Mouse (Mus musculus) liver, embryonic 15.5 days (tissue): ENCODE data around the gene Aknad1. TPM values are rescaled to one million over a fixed set of nuclear protein-coding genes. Genes with fewer than 3 reads are reported as not detected.

Experiments
- ATAC-seq: fragments of 200-750 bp; cut with Nextera tagmentation; 2 replicates; pipeline ENCODE4 v1.8.0; 2017; ENCODE audit warnings: moderate number of reproducible peaks, mild to moderate bottlenecking, moderate library complexity; ENCODE audit not compliant: insufficient read depth
- H3K27ac ChIP-seq: fragments of 300-500 bp; sonication (generic); replicated peaks from 2 replicates; pipeline ENCODE4 v1.5.1; 2015; ENCODE audit warnings: mild to moderate bottlenecking, inconsistent platforms
- H3K27me3 ChIP-seq: fragments of 300-500 bp; sonication (generic); 2 replicates; pipeline ENCODE4 v1.6.1; 2015; ENCODE audit warnings: mild to moderate bottlenecking, inconsistent platforms
- H3K36me3 ChIP-seq: fragments of 300-500 bp; sonication (generic); replicated peaks from 2 replicates; pipeline ENCODE4 v1.6.1; 2015; ENCODE audit warnings: moderate library complexity, mild to moderate bottlenecking, inconsistent platforms
- H3K4me1 ChIP-seq: fragments of 300-500 bp; sonication (generic); replicated peaks from 2 replicates; pipeline ENCODE4 v1.6.1; 2015; ENCODE audit warnings: inconsistent platforms
- H3K4me2 ChIP-seq: fragments of 300-500 bp; sonication (generic); 2 replicates; pipeline ENCODE4 v1.6.1; 2015; ENCODE audit warnings: moderate library complexity, mild to moderate bottlenecking, inconsistent platforms
- H3K4me3 ChIP-seq: fragments of 300-500 bp; sonication (generic); replicated peaks from 2 replicates; pipeline ENCODE4 v1.5.1; 2015; ENCODE audit warnings: mild to moderate bottlenecking, inconsistent platforms
- H3K9ac ChIP-seq: fragments of 300-500 bp; sonication (generic); 2 replicates; pipeline ENCODE4 v1.6.1; 2015; ENCODE audit warnings: moderate library complexity, mild to moderate bottlenecking, inconsistent platforms
- H3K9me3 ChIP-seq: fragments of 300-500 bp; sonication (generic); replicated peaks from 2 replicates; pipeline ENCODE4 v1.6.1; 2016; ENCODE audit warnings: inconsistent platforms
- WGBS: fragments of 180-500 bp; shearing (Covaris S2); methylation state at CpG from one replicate; pipeline ENCODE4 v1.1.7; 2015; ENCODE audit warnings: mixed read lengths; ENCODE audit not compliant: insufficient replicate concordance; 5-methylcytosine and 5-hydroxymethylcytosine counted together
- polyA plus RNA-seq: library from polyadenylated mRNA; unstranded; fragments of >200 nt; fragmentation: Nextera tagmentation; extraction: Ambion mirVana; gene quantifications from 2 replicates; pipeline ENCODE4 v1.2.1, GENCODE M21; 2015

Aknad1 gene
- polyA plus RNA-seq, 1 experiment from 2014 or later: 0.52 TPM

DNA sequence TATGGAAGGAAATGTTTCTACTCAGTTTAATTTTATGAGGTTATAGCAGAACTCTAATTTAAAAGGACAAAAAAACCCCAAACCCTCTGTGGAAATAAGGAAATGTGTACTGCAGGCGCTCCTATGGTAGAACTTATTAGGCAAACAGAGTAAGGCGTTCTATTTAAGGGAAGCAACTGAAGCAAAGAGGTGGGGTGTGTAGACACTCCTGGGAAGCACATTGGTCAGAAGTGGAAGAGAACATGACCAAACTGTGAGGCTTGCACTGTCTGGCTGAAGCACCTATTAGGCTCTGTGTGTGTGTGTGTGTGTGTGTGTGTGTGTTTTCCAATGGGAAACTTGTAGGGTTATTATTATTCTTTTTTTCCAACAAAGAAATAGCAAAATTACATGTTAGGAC, 20.1 kb upstream of the Aknad1 start:
- no peak overlapping the region for H3K27ac ChIP-seq
- peaks cover 60% of the 10 kb centered on the region for H3K4me1 ChIP-seq
- peak overlapping the region; percentile 96; the same call in 1 of the 2 replicates for H3K4me3 ChIP-seq
- H3K9ac ChIP-seq: no peak overlapping the region
- H3K27me3 ChIP-seq: no peaks in the 10 kb centered on the region
- 59% methylated on average over 2 of the region's 2 CpGs for WGBS
- H3K36me3 ChIP-seq: peaks cover 4% of the 10 kb centered on the region; the same call in 1 of the 2 replicates
- no peak for ATAC-seq
- no peaks in the 10 kb centered on the region for H3K9me3 ChIP-seq
- H3K4me2 ChIP-seq: peak overlapping the region; percentile 80

DNA sequence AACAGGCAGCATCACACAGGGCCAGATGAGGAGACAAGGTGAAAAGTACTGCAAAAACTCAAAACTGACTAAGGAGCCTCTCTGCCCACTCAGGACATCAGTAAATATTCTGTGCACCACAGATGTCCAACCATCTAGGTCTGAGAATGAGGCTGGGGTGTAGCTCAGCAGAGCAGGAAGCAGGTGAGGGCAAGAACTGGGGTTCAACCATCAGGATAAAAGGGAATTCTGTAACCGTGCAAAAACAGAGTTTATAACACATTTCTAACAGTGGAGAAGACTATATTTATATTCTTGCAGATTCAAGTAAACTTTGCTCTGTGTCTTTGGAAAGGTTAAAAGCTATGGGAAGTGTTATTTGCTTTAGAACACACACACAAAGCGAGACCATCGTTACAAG, 19.7 kb upstream of the Aknad1 start:
- Histone ChIP-seq H3K4me1 (peaks cover 59% of the 10 kb centered on the region), H3K4me2 (peak overlapping the region; percentile 80), H3K27ac (no peak overlapping the region), H3K9me3 (no peaks in the 10 kb centered on the region), H3K36me3 (peaks cover 4% of the 10 kb centered on the region; the same call in 1 of the 2 replicates), H3K27me3 (no peaks in the 10 kb centered on the region), H3K9ac (0 out of 2 replicates have a peak overlapping the region, but pooled peaks have one; percentile 98), H3K4me3 (peak overlapping the region; percentile 96)
- 51% methylated on average over 3 of the region's 3 CpGs for WGBS
- ATAC-seq: no peak

DNA sequence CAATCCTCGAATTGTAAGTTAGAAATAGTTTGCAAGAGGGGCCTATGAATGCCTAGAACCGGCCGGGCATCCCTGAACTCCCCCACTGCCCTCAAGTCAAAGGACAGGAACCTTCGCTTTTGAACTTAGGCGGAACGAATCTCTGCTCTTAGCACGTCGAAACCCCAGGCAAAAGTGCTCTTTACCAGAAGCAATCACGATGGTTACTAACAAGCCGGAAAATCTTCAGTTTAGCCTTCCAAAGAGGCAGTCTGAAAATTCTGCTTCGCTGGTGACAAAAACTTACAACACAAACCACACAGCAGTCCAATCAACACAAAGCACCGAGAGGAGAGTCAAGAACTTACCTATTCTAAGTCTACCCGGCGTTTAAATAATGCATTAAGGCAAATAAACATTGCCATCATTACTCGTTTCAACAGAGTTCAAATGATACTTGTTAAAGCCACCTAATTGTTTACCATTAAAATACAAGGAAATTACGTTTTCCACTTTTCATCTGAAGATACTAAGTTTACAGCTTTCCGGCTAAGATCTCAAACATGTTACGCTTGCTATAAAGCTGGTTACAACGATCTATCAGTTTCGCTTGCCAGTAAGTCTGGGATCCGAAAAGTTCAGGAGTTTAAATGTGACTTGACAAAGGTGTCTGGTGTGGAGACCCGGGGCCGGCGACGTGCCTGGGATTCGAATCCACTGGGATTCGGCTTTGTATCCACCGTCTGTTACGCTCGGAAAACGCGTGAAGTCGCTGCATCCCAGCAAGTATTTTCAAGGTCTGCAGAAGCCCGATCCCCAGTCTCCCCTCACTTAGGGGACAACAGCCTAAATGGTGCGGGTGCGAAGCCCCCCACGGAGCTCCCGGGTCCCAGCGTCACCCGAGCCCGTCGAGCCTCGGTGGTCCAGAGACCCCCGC, 18.1 kb upstream of the Aknad1 start:
- Histone ChIP-seq H3K9me3 (no peaks in the 10 kb centered on the region; the same call in 1 of the 2 replicates), H3K4me2 (peak overlapping the region; percentile 80), H3K36me3 (peaks cover 4% of the 10 kb centered on the region; the same call in 1 of the 2 replicates), H3K27ac (peak overlapping the region; percentile 91), H3K4me3 (peak overlapping the region; percentile 96), H3K27me3 (peaks cover 5% of the 10 kb centered on the region), H3K4me1 (peaks cover 46% of the 10 kb centered on the region), H3K9ac (peak overlapping the region; percentile 98)
- no peak for ATAC-seq
- 1% methylated on average over 44 of the region's 44 CpGs for WGBS

DNA sequence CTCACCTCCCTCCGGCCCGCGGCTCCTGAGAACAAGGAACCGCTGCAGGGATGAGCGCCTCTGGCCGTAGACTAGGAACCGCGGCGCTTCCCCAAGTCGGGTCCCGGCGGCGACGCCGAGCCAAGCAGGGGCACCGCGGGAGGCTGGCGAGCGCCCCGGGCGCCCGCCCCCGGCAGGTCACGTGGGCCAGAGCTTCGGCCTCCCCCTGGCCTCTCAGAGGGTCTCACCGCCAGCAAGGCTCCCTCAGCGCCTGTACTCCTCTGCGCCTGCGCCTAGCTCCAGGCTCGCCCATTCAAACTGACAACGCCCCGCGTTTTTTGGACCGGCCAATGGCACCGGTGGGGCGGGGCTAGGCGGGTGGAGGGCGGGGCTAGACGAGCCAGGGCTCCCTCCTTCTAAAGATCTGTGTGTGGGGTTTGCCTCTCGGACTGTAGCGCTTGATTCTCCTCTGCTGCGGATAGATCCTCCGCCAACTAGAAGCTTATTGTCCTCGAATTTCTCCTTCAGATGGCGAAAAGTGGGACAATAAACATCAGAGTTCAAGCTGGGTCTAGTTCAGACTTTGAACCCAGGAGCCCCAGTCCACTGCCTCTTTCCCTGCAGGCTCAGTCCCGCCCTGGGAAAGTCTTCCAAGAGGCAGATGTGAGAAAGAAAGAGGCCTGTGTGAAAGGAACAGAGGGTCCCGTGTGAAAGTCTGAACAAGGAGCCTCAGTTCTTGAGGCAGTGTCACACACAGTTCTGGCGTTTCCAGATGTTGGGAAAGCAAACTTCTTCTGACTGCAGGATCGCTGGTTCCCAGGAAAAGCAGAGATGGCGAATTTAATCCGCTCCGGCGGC, 17.2 kb upstream of the Aknad1 start, which contains the start of gene Gpsm2:
TSS of gene Gpsm2 (minus strand) at position 274 of the 837 bp plus-strand sequence.
- peak within 1 kb of the TSS; percentile 98 for H3K9ac ChIP-seq
- WGBS: 6% methylated on average over 53 of the region's 53 CpGs

DNA sequence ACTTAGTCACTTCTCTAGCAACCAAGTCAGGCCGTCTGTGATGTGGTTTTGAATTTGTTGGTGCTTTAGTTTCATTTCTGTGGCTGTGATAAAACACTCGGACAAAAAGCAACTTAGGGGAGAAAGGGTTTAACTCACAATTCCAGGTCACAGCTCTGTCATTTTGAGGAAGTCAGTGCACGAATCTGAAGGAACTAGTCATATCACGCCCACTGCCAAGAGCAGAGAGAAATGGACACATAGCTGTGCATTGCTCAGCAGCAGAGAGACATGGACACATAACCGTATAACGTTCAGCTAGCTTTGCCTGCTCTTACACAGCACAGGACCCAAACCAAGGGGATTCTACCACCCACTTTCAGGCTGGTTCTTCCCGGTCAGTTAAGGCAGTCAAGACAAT, 13.0 kb upstream of the Aknad1 start:
- ATAC-seq: no peak
- no peak overlapping the region for H3K4me2 ChIP-seq
- WGBS: 66% methylated on average over 7 of the region's 7 CpGs
- H3K4me3 ChIP-seq: no peak overlapping the region
- H3K27ac ChIP-seq: no peak overlapping the region
- H3K9ac ChIP-seq: no peak overlapping the region
- no peaks in the 10 kb centered on the region; the same call in 1 of the 2 replicates for H3K9me3 ChIP-seq
- H3K36me3 ChIP-seq: no peaks in the 10 kb centered on the region
- peaks cover 22% of the 10 kb centered on the region for H3K4me1 ChIP-seq
- H3K27me3 ChIP-seq: peaks cover 5% of the 10 kb centered on the region

More for the DNA sequence above, 17.2 kb upstream of the Aknad1 start, which contains the start of gene Gpsm2:
- H3K27ac ChIP-seq: peak within 1 kb of the TSS; percentile 91
- peaks cover 43% of the 10 kb centered on the region for H3K4me1 ChIP-seq
- H3K9me3 ChIP-seq: no peaks in the 10 kb centered on the region; the same call in 1 of the 2 replicates
- H3K4me2 ChIP-seq: peak within 1 kb of the TSS; percentile 80
- no peaks in the 10 kb centered on the region for H3K36me3 ChIP-seq
- peak within 1 kb of the TSS; percentile 96 for H3K4me3 ChIP-seq
- H3K27me3 ChIP-seq: peaks cover 5% of the 10 kb centered on the region
- peak; percentile 97 for ATAC-seq

DNA sequence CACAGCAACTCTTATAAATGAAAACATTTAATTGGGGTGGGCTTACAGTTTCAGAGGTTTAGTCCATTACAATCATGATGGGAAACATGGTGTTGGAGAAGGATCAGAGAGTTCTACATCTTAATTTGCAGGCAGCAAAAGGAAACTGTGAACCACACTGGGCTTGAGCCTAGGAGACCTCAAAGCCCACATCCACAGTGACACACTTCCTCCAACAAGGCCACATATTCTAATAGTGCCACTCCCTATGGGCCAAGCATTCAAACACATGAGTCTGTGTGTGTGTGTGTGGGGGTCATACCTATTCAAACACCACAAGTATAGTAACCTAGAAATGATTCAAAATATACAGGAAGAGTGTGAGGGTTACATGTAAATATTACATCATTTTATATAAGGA, 12.1 kb upstream of the Aknad1 start:
- no peak overlapping the region for H3K9ac ChIP-seq
- no peaks in the 10 kb centered on the region; the same call in 1 of the 2 replicates for H3K9me3 ChIP-seq
- no peak overlapping the region for H3K4me3 ChIP-seq
- no peak for ATAC-seq
- H3K4me1 ChIP-seq: peaks cover 21% of the 10 kb centered on the region
- H3K4me2 ChIP-seq: no peak overlapping the region
- no peak overlapping the region for H3K27ac ChIP-seq
- H3K27me3 ChIP-seq: peaks cover 11% of the 10 kb centered on the region
- H3K36me3 ChIP-seq: no peaks in the 10 kb centered on the region

DNA sequence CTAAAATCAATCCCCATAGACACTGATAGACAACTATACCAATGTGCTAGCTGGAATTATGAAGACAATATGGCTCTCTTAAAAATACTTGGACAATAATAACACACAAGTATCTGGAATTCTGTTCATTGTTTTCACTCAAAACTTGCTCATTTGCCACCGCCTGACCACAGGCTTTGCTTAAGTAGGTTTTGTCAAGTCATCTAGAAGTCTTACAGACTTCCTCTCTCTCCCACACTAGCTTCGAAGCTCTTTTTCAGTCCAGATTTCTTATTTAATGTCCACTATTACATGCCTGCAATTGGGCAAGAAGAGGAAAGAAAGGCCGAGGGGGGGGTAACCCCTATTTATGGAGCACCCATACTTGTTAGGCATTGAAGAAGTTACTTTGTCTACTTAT, 11.7 kb upstream of the Aknad1 start:
- H3K36me3 ChIP-seq: no peaks in the 10 kb centered on the region
- ATAC-seq: no peak
- no peaks in the 10 kb centered on the region; the same call in 1 of the 2 replicates for H3K9me3 ChIP-seq
- no peak overlapping the region for H3K27ac ChIP-seq
- peaks cover 17% of the 10 kb centered on the region for H3K4me1 ChIP-seq
- H3K9ac ChIP-seq: no peak overlapping the region
- no peak overlapping the region for H3K4me3 ChIP-seq
- peaks cover 15% of the 10 kb centered on the region for H3K27me3 ChIP-seq
- WGBS: 44% methylated on average over 3 of the region's 3 CpGs
- no peak overlapping the region for H3K4me2 ChIP-seq

DNA sequence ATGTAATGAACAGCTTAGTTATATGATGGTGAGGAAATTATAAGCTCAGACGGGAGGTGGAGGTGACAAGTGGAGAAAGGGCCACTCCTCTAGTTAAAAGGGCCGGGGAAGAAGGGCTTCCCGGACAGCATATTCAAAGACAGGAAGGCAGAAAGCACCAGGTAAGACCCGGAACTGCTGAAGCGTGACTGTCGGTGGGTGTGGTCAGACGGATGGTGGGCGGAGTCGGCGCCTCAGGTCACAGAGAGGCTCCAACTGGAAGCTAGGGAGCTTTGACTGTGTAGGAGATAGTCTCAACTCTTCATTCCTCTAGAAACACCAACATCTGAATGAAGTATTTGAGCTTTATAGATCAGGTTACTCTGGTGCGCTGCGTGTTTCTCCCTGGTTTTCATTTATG, 9.1 kb upstream of the Aknad1 start:
- peaks cover 25% of the 10 kb centered on the region for H3K27me3 ChIP-seq
- no peaks in the 10 kb centered on the region for H3K36me3 ChIP-seq
- peak overlapping the region; percentile 43; the same call in 1 of the 2 replicates for H3K9ac ChIP-seq
- 26% methylated on average over 12 of the region's 12 CpGs for WGBS
- H3K27ac ChIP-seq: no peak overlapping the region
- peak overlapping the region; percentile 28; the same call in 1 of the 2 replicates for H3K4me3 ChIP-seq
- H3K4me1 ChIP-seq: peaks cover 13% of the 10 kb centered on the region
- peak; percentile 77 for ATAC-seq
- H3K9me3 ChIP-seq: no peaks in the 10 kb centered on the region; the same call in 1 of the 2 replicates
- peak overlapping the region; percentile 58 for H3K4me2 ChIP-seq

DNA sequence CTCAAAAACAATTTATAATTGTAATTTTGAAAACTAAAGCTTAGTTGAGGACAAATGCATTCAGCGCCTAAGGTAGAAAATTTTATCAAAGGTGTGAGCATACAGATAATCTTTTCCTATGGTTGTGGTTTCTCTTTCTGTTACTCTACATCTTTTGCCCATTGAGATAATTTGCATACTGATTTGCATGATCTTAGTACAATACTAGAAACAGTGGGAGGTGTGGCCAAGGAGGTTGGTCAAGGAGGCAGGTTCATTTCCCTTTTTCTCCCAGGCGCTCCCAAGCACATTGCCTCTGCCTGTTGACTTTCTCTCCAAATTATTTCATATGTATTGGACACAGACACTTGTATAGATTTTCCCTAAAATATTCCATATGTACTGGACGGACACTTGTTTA, 1.7 kb upstream of the Aknad1 start:
- H3K4me3 ChIP-seq: no peak overlapping the region
- H3K9me3 ChIP-seq: no peaks in the 10 kb centered on the region
- no peaks in the 10 kb centered on the region for H3K36me3 ChIP-seq
- no peak for ATAC-seq
- H3K4me2 ChIP-seq: no peak overlapping the region
- peaks cover 53% of the 10 kb centered on the region for H3K27me3 ChIP-seq
- H3K27ac ChIP-seq: no peak overlapping the region
- no peak overlapping the region for H3K9ac ChIP-seq
- 0 out of 2 replicates have a peak, but pooled peaks cover under 1% of the 10 kb centered on the region for H3K4me1 ChIP-seq
- 54% methylated on average over 3 of the region's 3 CpGs for WGBS

DNA sequence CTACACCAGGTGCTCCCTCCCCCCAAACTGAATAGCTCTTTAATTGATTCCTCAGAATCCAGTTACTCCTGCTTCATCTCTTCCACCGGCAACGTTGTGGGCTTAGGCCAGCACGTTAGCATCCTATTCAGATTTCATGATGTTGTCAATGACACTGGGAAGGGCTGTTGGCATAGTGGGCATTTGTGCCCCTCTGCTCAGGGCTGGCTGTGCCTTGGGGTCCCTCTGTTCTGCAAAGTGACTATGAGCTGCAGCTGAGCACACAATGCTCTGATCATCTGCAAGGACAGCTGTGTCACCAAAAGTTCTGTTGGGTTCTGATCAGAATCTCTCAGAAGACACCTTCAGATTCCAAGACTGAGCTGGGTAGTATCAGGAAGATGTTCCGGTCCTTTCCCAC, 4.6 kb downstream of the Aknad1 start:
- no peaks in the 10 kb centered on the region for H3K36me3 ChIP-seq
- H3K4me1 ChIP-seq: peaks cover 24% of the 10 kb centered on the region
- WGBS: 73% methylated on average over 4 of the region's 4 CpGs
- H3K4me3 ChIP-seq: no peak overlapping the region
- H3K4me2 ChIP-seq: no peak overlapping the region
- 0 out of 2 replicates have a peak overlapping the region, but pooled peaks have one; percentile 6 for H3K27ac ChIP-seq
- H3K9me3 ChIP-seq: no peaks in the 10 kb centered on the region
- H3K27me3 ChIP-seq: peaks cover 19% of the 10 kb centered on the region
- ATAC-seq: no peak
- no peak overlapping the region for H3K9ac ChIP-seq
